Mouse (Mus musculus): ENCODE results near the gene Gm20388. TPM values are rescaled to one million over a fixed set of nuclear protein-coding genes. Genes with fewer than 3 reads are reported as not detected.

The Gm20388 gene
- polyA plus RNA-seq, 1 experiment from 2014 or later, result 5.3 TPM

DNA sequence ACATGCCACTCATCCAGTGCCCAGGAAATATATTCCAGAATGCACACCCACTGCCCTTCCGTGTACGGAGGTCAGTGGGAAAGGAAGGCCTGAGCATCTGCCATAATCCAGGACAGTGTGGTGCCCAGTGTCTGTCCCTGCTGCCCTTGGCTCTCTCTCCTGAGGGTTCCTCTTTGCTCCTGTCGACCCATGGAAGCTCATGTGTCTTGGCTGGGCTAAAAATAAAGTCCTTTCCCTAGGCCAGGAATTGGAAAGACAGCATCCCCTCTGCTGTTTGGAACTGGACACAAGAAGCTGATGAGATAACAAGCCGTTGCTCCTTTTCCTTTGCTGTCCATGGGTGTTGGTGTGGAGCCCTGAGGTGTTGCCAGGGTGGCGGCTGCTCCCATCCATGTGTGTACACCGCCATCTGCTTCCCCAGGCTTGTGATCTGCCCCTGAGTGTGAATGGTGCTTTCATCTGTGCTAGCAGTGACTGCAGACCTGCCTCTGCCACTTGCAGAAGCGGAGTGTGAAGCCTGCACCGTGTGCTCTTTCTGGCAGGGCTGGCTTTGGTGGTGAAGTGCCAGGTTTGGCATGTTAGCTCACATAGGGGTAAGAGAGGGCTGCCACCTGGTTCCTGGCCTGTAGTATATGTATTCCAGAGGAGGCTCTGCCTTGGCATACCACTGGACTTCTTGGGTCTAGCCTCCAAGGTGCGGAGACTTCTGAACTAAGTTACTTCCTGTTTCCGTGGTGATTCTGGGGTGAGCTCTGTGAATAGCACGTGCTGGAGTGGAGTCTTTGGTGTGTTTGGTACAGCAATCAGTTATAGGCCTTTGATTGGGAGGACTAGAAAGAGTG lies 4371.3 kb downstream of the Gm20388 start:
- DNase-seq (ENCODE audit: low spot score) (no peak), ATAC-seq (replicated peaks; ENCODE audit: low FRiP score) (no peak)
- no peaks in the 10 kb centered on the region for H3K27me3 ChIP-seq (replicated peaks; ENCODE audit: control insufficient read depth, insufficient read depth, low read length)
- no peaks in the 10 kb centered on the region for H3K9me3 ChIP-seq (ENCODE audit: control insufficient read depth, low read length)
- no peak overlapping the region for H3K4me3 ChIP-seq (ENCODE audit: low read depth, low read length)
- 73% methylated on average over 11 of the region's 11 CpGs for WGBS
- H3K36me3 ChIP-seq (ENCODE audit: control insufficient read depth, insufficient read depth, low read length), result no peaks in the 10 kb centered on the region
- H3K9ac ChIP-seq (ENCODE audit: low read depth, low read length), result no peak overlapping the region
- no peak overlapping the region for H3K27ac ChIP-seq (ENCODE audit: low read depth, low read length)
- H3K4me2 ChIP-seq, result no peak overlapping the region
- H3K4me1 ChIP-seq (replicated peaks; ENCODE audit: control insufficient read depth, insufficient read depth, low read length), result peaks cover 36% of the 10 kb centered on the region

DNA sequence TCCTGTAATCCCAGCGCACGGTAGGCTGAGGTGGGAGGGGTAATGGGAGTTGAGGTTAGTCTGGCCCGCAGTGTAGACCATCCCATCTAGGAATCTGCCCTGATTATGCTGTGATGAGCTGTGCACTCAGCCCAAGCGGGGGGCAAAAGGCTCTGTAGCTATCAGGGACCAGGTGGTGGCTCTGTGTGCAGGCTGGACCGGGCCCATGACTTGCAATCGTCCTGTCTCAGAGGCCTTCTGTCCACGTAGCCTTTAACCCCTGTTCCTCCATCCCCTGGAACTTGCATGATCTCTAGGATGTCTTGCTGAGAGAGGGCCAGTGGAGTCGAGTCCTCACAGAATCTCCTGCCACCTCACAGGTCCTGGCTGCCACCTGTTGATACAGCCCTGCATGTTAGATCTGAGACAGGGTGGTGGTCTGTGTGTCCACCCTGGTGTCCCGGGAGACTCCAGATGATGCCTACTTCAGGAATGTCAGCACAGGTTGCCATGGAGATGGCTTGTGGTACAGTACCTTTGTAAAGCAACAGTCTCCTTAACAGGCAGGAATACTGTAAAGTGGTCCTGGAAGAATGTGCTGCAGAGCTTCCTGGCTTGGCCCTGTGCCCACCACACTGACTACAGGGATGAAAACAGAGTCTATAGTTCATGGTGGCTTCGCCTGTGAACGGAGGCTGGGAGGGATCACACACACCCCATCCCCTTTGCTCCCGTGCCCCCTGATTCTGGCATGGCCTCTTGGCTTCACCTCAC lies 4372.4 kb downstream of the Gm20388 start:
- no peaks in the 10 kb centered on the region for H3K27me3 ChIP-seq (replicated peaks; ENCODE audit: control insufficient read depth, insufficient read depth, low read length)
- H3K4me1 ChIP-seq (replicated peaks; ENCODE audit: control insufficient read depth, insufficient read depth, low read length), result peaks cover 37% of the 10 kb centered on the region
- WGBS, result 87% methylated on average over 12 of the region's 12 CpGs
- no peaks in the 10 kb centered on the region for H3K36me3 ChIP-seq (ENCODE audit: control insufficient read depth, insufficient read depth, low read length)
- no peak overlapping the region for H3K4me2 ChIP-seq
- ATAC-seq (replicated peaks; ENCODE audit: low FRiP score) (no peak), DNase-seq (ENCODE audit: low spot score) (no peak)
- no peak overlapping the region for H3K9ac ChIP-seq (ENCODE audit: low read depth, low read length)
- H3K4me3 ChIP-seq (ENCODE audit: low read depth, low read length), result no peak overlapping the region
- no peaks in the 10 kb centered on the region for H3K9me3 ChIP-seq (ENCODE audit: control insufficient read depth, low read length)
- H3K27ac ChIP-seq (ENCODE audit: low read depth, low read length), result no peak overlapping the region

DNA sequence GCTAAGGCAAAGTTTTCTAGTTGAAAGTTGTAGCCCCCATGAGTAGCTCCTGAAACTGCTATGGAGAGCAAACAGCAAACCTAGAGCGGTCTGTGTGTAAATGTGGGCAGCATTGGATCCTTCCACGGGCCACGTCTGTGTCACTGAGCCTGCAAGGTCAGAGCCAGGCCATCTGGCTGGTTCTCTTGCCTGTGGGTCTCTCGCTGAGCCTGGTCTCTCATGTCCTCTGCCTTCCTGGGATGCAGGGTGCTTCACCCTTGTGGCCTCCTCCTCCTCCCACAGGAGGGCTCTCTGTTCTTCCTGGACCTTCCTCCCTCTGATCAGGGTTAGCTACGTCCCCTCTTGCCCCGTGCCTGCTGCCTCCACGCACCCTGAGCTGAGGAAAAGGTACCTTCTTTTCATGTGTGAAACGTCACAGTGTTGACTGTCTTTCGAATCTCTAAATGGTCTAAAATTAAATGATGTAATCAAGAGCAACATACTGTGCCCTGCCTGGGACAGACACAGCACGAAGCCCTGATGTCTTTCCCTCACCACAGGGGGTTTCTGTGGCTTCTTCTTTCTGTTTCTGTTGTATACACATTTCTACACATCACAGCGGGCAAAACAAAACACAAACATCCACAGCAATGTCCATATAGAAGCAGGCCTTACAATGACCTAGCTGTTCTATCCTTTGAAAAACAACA lies 4373.1 kb downstream of the Gm20388 start:
- ATAC-seq (replicated peaks; ENCODE audit: low FRiP score) (no peak), DNase-seq (ENCODE audit: low spot score) (no peak)
- Histone ChIP-seq H3K36me3 (ENCODE audit: control insufficient read depth, insufficient read depth, low read length) (no peaks in the 10 kb centered on the region), H3K4me1 (replicated peaks; ENCODE audit: control insufficient read depth, insufficient read depth, low read length) (peaks cover 30% of the 10 kb centered on the region), H3K9ac (ENCODE audit: low read depth, low read length) (no peak overlapping the region), H3K9me3 (ENCODE audit: control insufficient read depth, low read length) (no peaks in the 10 kb centered on the region), H3K4me3 (ENCODE audit: low read depth, low read length) (no peak overlapping the region), H3K27me3 (replicated peaks; ENCODE audit: control insufficient read depth, insufficient read depth, low read length) (no peaks in the 10 kb centered on the region), H3K27ac (ENCODE audit: low read depth, low read length) (no peak overlapping the region), H3K4me2 (no peak overlapping the region)
- WGBS, result 70% methylated on average over 11 of the region's 11 CpGs

DNA sequence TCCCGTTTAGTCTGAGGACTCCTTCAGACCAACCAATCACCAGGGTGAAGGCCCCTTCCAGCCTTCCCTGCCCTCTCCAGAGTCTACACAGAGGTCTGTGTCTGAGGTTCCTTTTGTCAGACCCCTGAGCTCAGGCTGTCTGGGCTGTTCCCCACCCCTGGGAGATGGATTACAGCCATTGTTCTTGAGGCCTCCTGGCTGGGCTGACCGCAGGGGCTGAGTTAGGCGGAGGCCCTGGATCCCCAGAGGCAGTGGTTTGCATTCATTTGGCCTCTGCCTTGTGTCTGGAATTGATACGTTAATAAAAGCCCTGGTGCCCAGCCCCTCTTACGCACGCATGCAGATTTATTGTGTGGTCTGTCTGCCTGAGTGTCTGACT lies 4373.7 kb downstream of the Gm20388 start:
- Histone ChIP-seq H3K4me3 (ENCODE audit: low read depth, low read length) (no peak overlapping the region), H3K27me3 (replicated peaks; ENCODE audit: control insufficient read depth, insufficient read depth, low read length) (no peaks in the 10 kb centered on the region), H3K9ac (ENCODE audit: low read depth, low read length) (no peak overlapping the region), H3K4me2 (no peak overlapping the region), H3K27ac (ENCODE audit: low read depth, low read length) (no peak overlapping the region), H3K4me1 (replicated peaks; ENCODE audit: control insufficient read depth, insufficient read depth, low read length) (peaks cover 27% of the 10 kb centered on the region), H3K36me3 (ENCODE audit: control insufficient read depth, insufficient read depth, low read length) (no peaks in the 10 kb centered on the region), H3K9me3 (ENCODE audit: control insufficient read depth, low read length) (no peaks in the 10 kb centered on the region)
- no peak for ATAC-seq (replicated peaks; ENCODE audit: low FRiP score)
- no peak for DNase-seq (ENCODE audit: low spot score)
- WGBS, result 54% methylated on average over 6 of the region's 6 CpGs

DNA sequence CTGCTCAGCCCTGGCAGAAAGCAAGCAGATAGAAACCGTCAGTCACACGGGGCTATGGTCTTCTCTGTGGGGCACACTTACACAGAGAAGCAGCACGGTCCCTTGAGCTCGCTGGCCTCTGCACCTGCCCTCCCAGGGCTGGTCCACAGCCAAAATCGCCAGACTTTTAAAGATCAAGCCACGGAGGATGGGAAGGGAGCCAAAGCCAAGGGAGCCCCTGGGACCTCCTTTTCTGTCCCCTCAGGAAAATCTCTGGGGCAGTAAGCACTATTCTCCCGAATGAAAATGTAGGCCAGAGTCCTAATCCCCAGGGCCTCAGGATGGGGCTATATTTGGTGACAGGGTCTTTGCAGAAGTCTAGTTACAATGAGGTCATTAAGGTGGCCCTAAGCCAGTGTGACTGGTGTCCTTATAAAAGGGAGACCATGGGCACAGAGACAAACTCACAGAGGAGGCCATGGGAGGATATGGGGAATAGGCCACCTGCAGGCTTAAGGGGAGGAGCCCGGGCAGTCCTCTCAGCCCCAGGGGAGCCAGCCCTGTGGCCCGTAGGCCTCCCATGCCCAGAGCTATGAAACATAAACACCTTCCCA lies 4374.4 kb downstream of the Gm20388 start:
- DNase-seq (ENCODE audit: low spot score) (no peak), ATAC-seq (replicated peaks; ENCODE audit: low FRiP score) (no peak)
- H3K27ac ChIP-seq (ENCODE audit: low read depth, low read length), result no peak overlapping the region
- no peaks in the 10 kb centered on the region for H3K9me3 ChIP-seq (ENCODE audit: control insufficient read depth, low read length)
- H3K36me3 ChIP-seq (ENCODE audit: control insufficient read depth, insufficient read depth, low read length), result no peaks in the 10 kb centered on the region
- H3K9ac ChIP-seq (ENCODE audit: low read depth, low read length), result no peak overlapping the region
- no peaks in the 10 kb centered on the region for H3K27me3 ChIP-seq (replicated peaks; ENCODE audit: control insufficient read depth, insufficient read depth, low read length)
- H3K4me3 ChIP-seq (ENCODE audit: low read depth, low read length), result no peak overlapping the region
- no peak overlapping the region for H3K4me2 ChIP-seq
- peaks cover 25% of the 10 kb centered on the region for H3K4me1 ChIP-seq (replicated peaks; ENCODE audit: control insufficient read depth, insufficient read depth, low read length)
- WGBS, result 79% methylated on average over 9 of the region's 9 CpGs

DNA sequence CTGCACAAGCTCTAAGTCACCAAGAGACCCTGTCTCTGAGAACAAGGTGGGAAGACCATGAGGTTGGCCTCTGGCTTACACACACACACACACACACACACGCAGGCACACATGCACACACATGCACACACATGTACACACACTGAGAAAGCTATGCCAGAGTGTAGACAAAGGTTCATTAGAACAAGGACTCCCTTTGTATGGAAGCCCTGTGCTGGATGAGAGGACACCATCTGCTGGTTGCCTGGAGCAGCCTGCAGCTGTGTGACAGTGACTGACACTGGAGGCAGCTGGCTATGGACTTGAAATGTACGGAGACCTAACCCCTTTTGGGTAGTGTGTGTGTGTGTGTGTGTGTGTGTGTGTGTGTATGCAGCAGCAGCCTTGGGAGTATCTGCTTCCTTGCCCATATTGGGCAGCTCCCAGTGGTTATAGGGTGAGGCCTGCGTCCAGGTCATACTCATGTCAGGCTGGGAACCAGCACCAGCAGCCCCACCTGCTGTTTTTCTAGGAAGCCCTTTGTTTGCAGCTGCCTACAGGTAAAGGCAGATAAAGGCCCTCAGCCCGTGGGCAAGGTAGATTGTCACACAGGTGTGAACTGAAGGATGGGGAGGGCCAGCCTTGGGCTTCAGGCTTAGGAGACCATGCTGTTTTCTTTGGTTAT lies 4376.0 kb downstream of the Gm20388 start:
- WGBS, result 66% methylated on average over 4 of the region's 4 CpGs
- DNase-seq (ENCODE audit: low spot score) (no peak), ATAC-seq (replicated peaks; ENCODE audit: low FRiP score) (no peak)
- H3K4me1 ChIP-seq (replicated peaks; ENCODE audit: control insufficient read depth, insufficient read depth, low read length), result peaks cover 25% of the 10 kb centered on the region
- H3K9me3 ChIP-seq (ENCODE audit: control insufficient read depth, low read length), result no peaks in the 10 kb centered on the region
- H3K4me3 ChIP-seq (ENCODE audit: low read depth, low read length), result no peak overlapping the region
- no peak overlapping the region for H3K9ac ChIP-seq (ENCODE audit: low read depth, low read length)
- H3K27ac ChIP-seq (ENCODE audit: low read depth, low read length), result no peak overlapping the region
- no peak overlapping the region for H3K4me2 ChIP-seq
- no peaks in the 10 kb centered on the region for H3K36me3 ChIP-seq (ENCODE audit: control insufficient read depth, insufficient read depth, low read length)
- H3K27me3 ChIP-seq (replicated peaks; ENCODE audit: control insufficient read depth, insufficient read depth, low read length), result no peaks in the 10 kb centered on the region

DNA sequence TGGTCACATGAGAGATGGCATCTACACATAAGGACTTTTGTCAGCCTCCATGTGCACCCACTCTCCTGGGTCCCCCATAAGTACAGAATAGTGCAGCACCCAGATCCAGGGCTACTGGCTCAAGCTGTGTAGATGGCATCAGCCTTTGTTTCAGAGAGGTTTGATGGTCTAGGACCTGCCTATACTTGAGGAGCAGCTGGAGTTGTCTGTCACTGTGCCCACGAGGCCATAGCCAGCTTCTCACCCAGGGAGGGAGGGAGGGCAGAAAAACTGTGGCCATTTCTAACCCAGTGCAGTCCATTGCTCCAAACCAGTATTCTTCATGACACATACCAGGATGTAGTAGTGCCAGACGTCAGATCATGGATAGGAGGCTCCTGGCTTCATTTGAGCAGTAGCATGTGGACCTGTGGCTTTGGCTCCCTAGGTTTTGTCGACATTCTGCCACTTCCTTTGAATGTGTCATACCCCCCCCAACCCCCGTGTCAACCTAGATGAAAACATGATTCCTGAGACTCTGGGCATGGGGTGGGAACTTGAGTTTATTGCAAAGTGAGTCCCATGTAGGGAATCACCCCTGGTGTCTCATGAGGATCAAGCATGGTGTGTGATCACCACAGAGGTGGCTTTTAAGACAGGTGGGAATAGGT lies 4377.7 kb downstream of the Gm20388 start:
- Histone ChIP-seq H3K4me2 (no peak overlapping the region), H3K4me1 (replicated peaks; ENCODE audit: control insufficient read depth, insufficient read depth, low read length) (peaks cover 32% of the 10 kb centered on the region), H3K4me3 (ENCODE audit: low read depth, low read length) (no peak overlapping the region), H3K9ac (ENCODE audit: low read depth, low read length) (no peak overlapping the region), H3K27me3 (replicated peaks; ENCODE audit: control insufficient read depth, insufficient read depth, low read length) (no peaks in the 10 kb centered on the region), H3K36me3 (ENCODE audit: control insufficient read depth, insufficient read depth, low read length) (no peaks in the 10 kb centered on the region), H3K9me3 (ENCODE audit: control insufficient read depth, low read length) (no peaks in the 10 kb centered on the region), H3K27ac (ENCODE audit: low read depth, low read length) (no peak overlapping the region)
- ATAC-seq (replicated peaks; ENCODE audit: low FRiP score) (no peak), DNase-seq (ENCODE audit: low spot score) (no peak)
- 72% methylated on average over 4 of the region's 4 CpGs for WGBS
